Mouse (Mus musculus) lung, embryonic 16.5 days (tissue): ENCODE data around the gene Scgb1a1. TPM values are rescaled to one million over a fixed set of nuclear protein-coding genes. Genes with fewer than 3 reads are reported as not detected.

Experiments
- ATAC-seq: fragments of 200-750 bp; cut with Nextera tagmentation; 2 replicates; pipeline ENCODE4 v1.8.0; 2017; ENCODE audit warnings: low read depth, mild to moderate bottlenecking, moderate library complexity
- H3K27ac ChIP-seq: fragments of 300-500 bp; sonication (generic); 2 replicates; pipeline ENCODE4 v1.5.1; 2014; ENCODE audit warnings: mild to moderate bottlenecking, control low read depth, low read length
- H3K27me3 ChIP-seq: fragments of 300-500 bp; sonication (generic); 2 replicates; pipeline ENCODE4 v1.6.1; 2014; ENCODE audit warnings: low read depth, low read length, mixed read lengths; ENCODE audit not compliant: control insufficient read depth, insufficient read depth
- H3K36me3 ChIP-seq: fragments of 300-500 bp; sonication (generic); 2 replicates; pipeline ENCODE4 v1.6.1; 2014; ENCODE audit warnings: low read length; ENCODE audit not compliant: control insufficient read depth, insufficient read depth
- H3K4me1 ChIP-seq: fragments of 300-500 bp; sonication (generic); replicated peaks from 2 replicates; pipeline ENCODE4 v1.6.1; 2014; ENCODE audit warnings: low read length, mixed read lengths; ENCODE audit not compliant: control insufficient read depth, insufficient read depth
- H3K4me2 ChIP-seq: fragments of 300-500 bp; sonication (generic); 2 replicates; pipeline ENCODE4 v1.6.1; 2014; ENCODE audit warnings: low read depth, low read length, control low read depth
- H3K4me3 ChIP-seq: fragments of 300-500 bp; sonication (generic); 2 replicates; pipeline ENCODE4 v1.5.1; 2014; ENCODE audit warnings: mild to moderate bottlenecking, low read length, control low read depth
- H3K9ac ChIP-seq: fragments of 300-500 bp; sonication (generic); 2 replicates; pipeline ENCODE4 v1.6.1; 2014; ENCODE audit warnings: low read length, control low read depth
- H3K9me3 ChIP-seq: fragments of 300-500 bp; sonication (generic); 2 replicates; pipeline ENCODE4 v1.6.1; 2016; ENCODE audit warnings: low read length; ENCODE audit not compliant: control insufficient read depth
- WGBS: fragments of 180-500 bp; shearing (Covaris S2); extraction: QIAGEN DNeasy Blood & Tissue Kit; methylation state at CpG from one replicate; pipeline ENCODE4 v1.1.7; 2014; 5-methylcytosine and 5-hydroxymethylcytosine counted together
- polyA plus RNA-seq: library from polyadenylated mRNA; unstranded; fragments of >200 nt; fragmentation: Nextera tagmentation; extraction: Ambion mirVana; gene quantifications from 2 replicates; pipeline ENCODE4 v1.2.1, GENCODE M21; 2015

The Scgb1a1 gene
- polyA plus RNA-seq, 1 experiment from 2014 or later: 25.3 TPM

DNA sequence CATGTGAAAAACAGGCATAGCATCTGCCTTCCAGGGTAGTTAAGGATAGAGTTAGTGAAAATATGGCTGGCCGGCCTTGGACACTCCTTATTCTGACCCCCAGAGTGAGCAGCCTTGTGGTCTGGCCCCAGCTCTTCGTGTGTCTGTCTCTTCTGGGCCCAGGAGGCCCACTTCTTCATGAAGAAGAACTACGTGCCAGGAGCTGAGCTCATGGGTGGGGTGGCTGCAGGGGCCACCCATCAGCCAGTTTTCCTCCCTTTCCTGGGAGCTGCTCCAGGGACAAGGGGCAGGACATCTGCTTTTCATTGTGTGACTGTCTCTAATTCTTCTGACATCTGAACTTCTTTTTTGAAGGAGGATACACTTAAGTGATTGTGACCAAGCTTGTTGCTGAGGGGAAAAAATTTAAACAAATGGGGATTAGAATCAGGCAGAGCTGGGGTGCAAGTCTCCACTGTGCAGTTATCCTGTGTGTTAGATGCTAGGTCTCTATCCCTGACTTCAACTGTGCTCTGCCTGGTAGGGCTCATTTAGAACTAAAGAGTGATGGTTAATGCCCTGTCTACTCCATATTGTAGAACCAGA, 17.4 kb upstream of the Scgb1a1 start:
- no peak overlapping the region for H3K27ac ChIP-seq

DNA sequence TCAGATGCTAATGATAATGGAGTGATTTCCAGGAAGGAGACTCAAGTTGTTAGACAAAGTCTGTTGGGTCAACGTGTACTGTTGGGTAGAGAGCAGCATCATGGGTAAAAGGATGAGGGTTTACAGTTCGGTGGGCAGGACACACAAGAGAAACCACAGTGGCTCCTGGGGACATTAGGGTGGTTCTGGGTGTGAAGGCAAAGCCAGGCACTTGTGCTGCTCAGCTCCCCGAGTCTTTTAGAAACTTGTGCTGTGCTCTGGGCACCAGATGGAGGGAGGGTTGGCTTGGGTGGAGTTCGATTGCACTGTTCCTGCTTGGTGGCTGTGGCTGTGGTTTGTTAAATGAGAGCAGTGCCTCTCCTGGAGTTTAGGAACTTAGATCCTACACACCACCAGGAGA, 16.2 kb upstream of the Scgb1a1 start:
- no peak overlapping the region for H3K4me2 ChIP-seq
- H3K36me3 ChIP-seq: no peaks in the 10 kb centered on the region
- H3K27ac ChIP-seq: no peak overlapping the region
- no peaks in the 10 kb centered on the region for H3K9me3 ChIP-seq
- H3K27me3 ChIP-seq: no peaks in the 10 kb centered on the region
- WGBS: 68% methylated on average over 4 of the region's 4 CpGs
- H3K9ac ChIP-seq: no peak overlapping the region
- H3K4me3 ChIP-seq: no peak overlapping the region
- H3K4me1 ChIP-seq: peaks cover 17% of the 10 kb centered on the region
- no peak for ATAC-seq

More for the DNA sequence above, 17.4 kb upstream of the Scgb1a1 start:
- Histone ChIP-seq H3K36me3 (no peaks in the 10 kb centered on the region), H3K4me2 (no peak overlapping the region), H3K9ac (no peak overlapping the region), H3K4me3 (no peak overlapping the region), H3K9me3 (no peaks in the 10 kb centered on the region), H3K27me3 (no peaks in the 10 kb centered on the region), H3K4me1 (peaks cover 16% of the 10 kb centered on the region)
- WGBS: 69% methylated on average over 3 of the region's 3 CpGs
- ATAC-seq: no peak

DNA sequence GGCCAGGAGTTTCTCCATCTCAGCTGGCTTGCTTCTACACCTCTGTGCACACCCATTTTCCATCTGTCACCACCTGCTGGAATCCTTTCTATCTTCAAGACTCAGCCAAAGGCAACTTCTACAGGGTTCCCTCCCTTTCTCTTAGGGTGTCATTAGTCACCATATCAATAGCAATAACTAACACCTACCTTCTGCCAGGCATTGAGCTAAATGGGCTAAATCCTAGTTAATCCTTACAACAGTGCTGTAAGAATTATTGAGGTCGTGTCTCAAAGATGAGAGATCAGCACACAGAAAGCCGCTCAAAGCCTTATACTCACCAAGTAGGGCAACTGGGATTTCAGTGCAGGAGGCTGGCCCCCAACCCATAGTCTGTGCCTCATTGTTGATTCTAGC, 13.3 kb upstream of the Scgb1a1 start:
- H3K9ac ChIP-seq: no peak overlapping the region
- no peak overlapping the region for H3K4me2 ChIP-seq
- peaks cover 2% of the 10 kb centered on the region for H3K4me1 ChIP-seq
- H3K27me3 ChIP-seq: no peaks in the 10 kb centered on the region
- no peak overlapping the region for H3K27ac ChIP-seq
- 61% methylated on average over 2 of the region's 2 CpGs for WGBS
- H3K36me3 ChIP-seq: no peaks in the 10 kb centered on the region
- no peaks in the 10 kb centered on the region for H3K9me3 ChIP-seq
- H3K4me3 ChIP-seq: no peak overlapping the region
- ATAC-seq: no peak

DNA sequence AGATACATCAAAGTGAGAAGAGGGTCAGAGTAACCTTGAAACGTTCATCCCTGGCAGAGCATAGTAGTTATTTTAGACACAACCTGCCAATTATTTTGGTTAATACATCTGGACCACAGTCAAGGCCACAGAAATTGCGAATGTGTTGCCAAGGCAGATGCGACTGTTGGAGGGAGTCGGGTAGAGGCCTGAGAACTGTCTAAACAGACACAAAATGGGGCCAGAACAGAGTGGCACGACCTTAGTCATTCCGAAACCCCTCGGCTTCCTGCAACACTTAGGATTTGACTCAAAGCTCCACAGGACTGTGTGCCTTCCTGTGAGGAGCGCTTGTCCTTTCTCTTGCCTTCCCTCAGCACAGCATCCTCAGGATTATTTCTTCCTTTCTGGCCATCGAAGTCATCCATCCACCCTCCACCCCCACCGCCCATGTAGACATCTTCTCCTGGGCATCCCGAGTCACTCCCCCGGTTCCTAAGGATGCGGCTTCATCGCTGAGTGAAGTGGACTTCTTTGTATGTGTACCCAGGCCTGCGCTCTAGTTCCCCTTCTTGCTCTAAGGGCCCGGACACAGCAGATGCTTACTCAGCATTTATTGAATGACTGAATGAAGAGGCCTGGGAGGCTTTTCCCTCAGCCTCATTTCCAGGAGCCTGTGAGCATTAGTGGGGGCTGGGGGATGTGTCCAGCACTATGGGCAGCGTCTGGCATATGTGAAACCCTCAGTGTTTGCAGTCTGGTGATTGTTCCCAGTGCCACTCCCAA, 12.7 kb upstream of the Scgb1a1 start:
- H3K4me3 ChIP-seq: no peak overlapping the region
- H3K36me3 ChIP-seq: no peaks in the 10 kb centered on the region
- no peak overlapping the region for H3K27ac ChIP-seq
- 73% methylated on average over 17 of the region's 17 CpGs for WGBS
- H3K27me3 ChIP-seq: no peaks in the 10 kb centered on the region
- peaks cover 2% of the 10 kb centered on the region; the same call in 1 of the 2 replicates for H3K4me1 ChIP-seq
- ATAC-seq: no peak
- no peak overlapping the region for H3K9ac ChIP-seq
- H3K9me3 ChIP-seq: no peaks in the 10 kb centered on the region
- H3K4me2 ChIP-seq: no peak overlapping the region

- Histone ChIP-seq H3K4me1 (peaks cover 2% of the 10 kb centered on the region; the same call in 1 of the 2 replicates), H3K4me2 (no peak overlapping the region), H3K4me3 (no peak overlapping the region), H3K9me3 (no peaks in the 10 kb centered on the region), H3K27me3 (no peaks in the 10 kb centered on the region), H3K9ac (no peak overlapping the region), H3K36me3 (no peaks in the 10 kb centered on the region), H3K27ac (no peak overlapping the region)
- ATAC-seq: no peak
- WGBS: 77% methylated on average over 8 of the region's 8 CpGs
These were observed 12.0 kb upstream of the Scgb1a1 start for GRCm38 (mm10) chr19:9099751-9100150.

DNA sequence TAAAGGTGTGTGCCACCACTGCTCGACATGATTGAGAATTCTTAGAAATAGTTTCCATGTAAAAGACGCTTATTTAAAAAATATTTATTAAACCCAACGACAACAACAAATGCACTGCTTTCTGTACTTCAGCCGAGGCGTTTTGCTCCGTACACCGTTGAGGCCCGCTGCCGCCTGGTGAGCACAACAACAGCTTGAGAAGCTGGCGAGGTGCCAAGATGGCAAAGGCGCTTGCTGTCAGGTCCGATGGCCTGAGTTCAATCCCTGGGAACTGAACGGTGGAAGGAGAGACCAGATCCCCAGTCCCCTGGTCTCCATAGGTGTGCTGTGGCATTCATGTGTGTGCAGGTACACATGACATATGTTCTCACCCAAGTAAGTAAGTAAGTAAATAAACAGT, 9.7 kb upstream of the Scgb1a1 start:
- WGBS: 67% methylated on average over 13 of the region's 13 CpGs

GRCm38 (mm10) chr19:9095111-9095510, 7.4 kb upstream of the Scgb1a1 start:
- Histone ChIP-seq H3K27ac (no peak overlapping the region), H3K4me1 (peaks cover 2% of the 10 kb centered on the region; the same call in 1 of the 2 replicates), H3K9me3 (no peaks in the 10 kb centered on the region), H3K4me3 (no peak overlapping the region), H3K36me3 (no peaks in the 10 kb centered on the region), H3K9ac (no peak overlapping the region), H3K27me3 (no peaks in the 10 kb centered on the region), H3K4me2 (no peak overlapping the region)
- ATAC-seq: no peak
- 39% methylated on average over 5 of the region's 5 CpGs for WGBS

More for the DNA sequence above, 9.7 kb upstream of the Scgb1a1 start:
- Histone ChIP-seq H3K9ac (no peak overlapping the region), H3K27me3 (no peaks in the 10 kb centered on the region), H3K4me3 (no peak overlapping the region), H3K4me1 (peaks cover 2% of the 10 kb centered on the region; the same call in 1 of the 2 replicates), H3K36me3 (no peaks in the 10 kb centered on the region), H3K4me2 (no peak overlapping the region), H3K9me3 (no peaks in the 10 kb centered on the region), H3K27ac (no peak overlapping the region)
- no peak for ATAC-seq

DNA sequence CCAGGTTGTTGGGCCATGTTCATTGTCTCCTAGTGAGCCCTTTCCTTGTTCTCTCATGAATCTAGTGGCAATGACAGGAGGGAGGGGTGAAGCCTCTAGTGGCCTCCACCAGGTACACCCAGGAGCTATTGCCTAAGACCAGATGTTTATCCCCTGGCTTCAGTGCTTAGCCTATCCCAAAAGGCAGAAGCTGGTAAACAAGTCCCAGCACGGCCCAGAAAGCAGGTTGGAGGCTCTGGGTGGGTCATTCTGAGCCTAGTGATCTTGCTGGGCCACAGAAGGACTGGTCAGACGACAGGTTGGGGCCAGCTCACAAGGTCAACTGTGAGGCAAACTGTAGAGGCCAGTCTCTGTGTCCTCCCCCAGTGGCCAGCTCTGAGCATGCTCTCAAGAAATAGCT, 3.0 kb upstream of the Scgb1a1 start:
- no peak overlapping the region for H3K4me3 ChIP-seq

GRCm38 (mm10) chr19:9090191-9090590, 2.4 kb upstream of the Scgb1a1 start:
- H3K4me2 ChIP-seq: no peak overlapping the region
- no peak overlapping the region for H3K9ac ChIP-seq
- no peak overlapping the region for H3K27ac ChIP-seq
- H3K27me3 ChIP-seq: no peaks in the 10 kb centered on the region
- ATAC-seq: no peak
- H3K4me1 ChIP-seq: no peaks in the 10 kb centered on the region
- H3K36me3 ChIP-seq: no peaks in the 10 kb centered on the region
- H3K4me3 ChIP-seq: no peak overlapping the region
- H3K9me3 ChIP-seq: no peaks in the 10 kb centered on the region
- WGBS: 60% methylated on average over 4 of the region's 4 CpGs

More for the DNA sequence above, 3.0 kb upstream of the Scgb1a1 start:
- Histone ChIP-seq H3K9me3 (no peaks in the 10 kb centered on the region), H3K27me3 (no peaks in the 10 kb centered on the region), H3K4me2 (no peak overlapping the region), H3K36me3 (no peaks in the 10 kb centered on the region), H3K27ac (no peak overlapping the region), H3K4me1 (no peaks in the 10 kb centered on the region), H3K9ac (no peak overlapping the region)
- ATAC-seq: no peak
- 35% methylated on average over 2 of the region's 2 CpGs for WGBS
